Mouse (Mus musculus) adrenal gland (tissue): ENCODE measurements around the gene Pbld1.

Experiments
- intact Hi-C: fragments of 180-260 bp; cut with DNase I; formaldehyde crosslinking; loops from one replicate; pipeline ENCODE4 v1.15.1; 2025

Gene Pbld1

GRCm38 (mm10) chr10:63092616-63093550 lies 32.9 kb downstream of the Pbld1 start:
- intact Hi-C loops: no loop called here

GRCm38 (mm10) chr10:63096757-63097156 lies 36.8 kb downstream of the Pbld1 start:
- intact Hi-C loops: no loop called here

GRCm38 (mm10) chr10:63098191-63098590 lies 38.2 kb downstream of the Pbld1 start:
- intact Hi-C loops: no loop called here

- intact Hi-C loops: no loop called here
Observed at GRCm38 (mm10) chr10:63099521-63099920, 39.6 kb downstream of the Pbld1 start, which contains the start of gene Atoh7. Gene Atoh7, plus strand, starts transcription at chr10:63099651.

- intact Hi-C loops: no loop called here
Observed at GRCm38 (mm10) chr10:63099941-63100562, 40.1 kb downstream of the Pbld1 start.

GRCm38 (mm10) chr10:63100657-63101056 lies 40.7 kb downstream of the Pbld1 start:
- intact Hi-C loops: no loop called here

GRCm38 (mm10) chr10:63113027-63113604 lies 53.2 kb downstream of the Pbld1 start:
- intact Hi-C loops: loop anchor here (10.0 kb wide), 1 partner anchor 68 kb away; no protein-coding TSS in a partner anchor

GRCm38 (mm10) chr10:63113716-63114360 lies 53.9 kb downstream of the Pbld1 start:
- intact Hi-C loops: loop anchor here (10.0 kb wide), 1 partner anchor 69 kb away; no protein-coding TSS in a partner anchor

GRCm38 (mm10) chr10:63115881-63116280 lies 55.9 kb downstream of the Pbld1 start:
- intact Hi-C loops: loop anchor here (10.0 kb wide), 1 partner anchor 71 kb away; no protein-coding TSS in a partner anchor

GRCm38 (mm10) chr10:63116376-63116775 lies 56.4 kb downstream of the Pbld1 start:
- intact Hi-C loops: loop anchor here (10.0 kb wide), 1 partner anchor 72 kb away; no protein-coding TSS in a partner anchor

GRCm38 (mm10) chr10:63117583-63117982 lies 57.6 kb downstream of the Pbld1 start:
- intact Hi-C loops: loop anchor here (10.0 kb wide), 1 partner anchor 73 kb away; no protein-coding TSS in a partner anchor

GRCm38 (mm10) chr10:63119916-63120315 lies 60.0 kb downstream of the Pbld1 start:
- intact Hi-C loops: loop anchor here (10.0 kb wide), 1 partner anchor 75 kb away; no protein-coding TSS in a partner anchor

- intact Hi-C loops: no loop called here
Observed at GRCm38 (mm10) chr10:63121961-63122360, 62.0 kb downstream of the Pbld1 start.

- intact Hi-C loops: no loop called here
Observed at GRCm38 (mm10) chr10:63122516-63122915, 62.6 kb downstream of the Pbld1 start.

- intact Hi-C loops: no loop called here
Observed at GRCm38 (mm10) chr10:63123141-63123540, 63.2 kb downstream of the Pbld1 start.

GRCm38 (mm10) chr10:63124016-63124415 lies 64.1 kb downstream of the Pbld1 start:
- intact Hi-C loops: no loop called here

- intact Hi-C loops: no loop called here
Observed at GRCm38 (mm10) chr10:63125343-63125742, 65.4 kb downstream of the Pbld1 start.

GRCm38 (mm10) chr10:63126116-63126515 lies 66.2 kb downstream of the Pbld1 start:
- intact Hi-C loops: no loop called here

- intact Hi-C loops: no loop called here
Observed at GRCm38 (mm10) chr10:63127156-63127555, 67.2 kb downstream of the Pbld1 start.
